Mouse (Mus musculus): ENCODE results near the gene Gm9857.

Gene Gm9857

GRCm38 (mm10) chr3:108925677-108926076 is 14.6 kb downstream of the Gm9857 start:
- ATAC-seq (ENCODE audit: low TSS enrichment), result no peak

- no peak for ATAC-seq (ENCODE audit: low TSS enrichment)
Measured at GRCm38 (mm10) chr3:108921822-108922221, 18.4 kb downstream of the Gm9857 start.

DNA sequence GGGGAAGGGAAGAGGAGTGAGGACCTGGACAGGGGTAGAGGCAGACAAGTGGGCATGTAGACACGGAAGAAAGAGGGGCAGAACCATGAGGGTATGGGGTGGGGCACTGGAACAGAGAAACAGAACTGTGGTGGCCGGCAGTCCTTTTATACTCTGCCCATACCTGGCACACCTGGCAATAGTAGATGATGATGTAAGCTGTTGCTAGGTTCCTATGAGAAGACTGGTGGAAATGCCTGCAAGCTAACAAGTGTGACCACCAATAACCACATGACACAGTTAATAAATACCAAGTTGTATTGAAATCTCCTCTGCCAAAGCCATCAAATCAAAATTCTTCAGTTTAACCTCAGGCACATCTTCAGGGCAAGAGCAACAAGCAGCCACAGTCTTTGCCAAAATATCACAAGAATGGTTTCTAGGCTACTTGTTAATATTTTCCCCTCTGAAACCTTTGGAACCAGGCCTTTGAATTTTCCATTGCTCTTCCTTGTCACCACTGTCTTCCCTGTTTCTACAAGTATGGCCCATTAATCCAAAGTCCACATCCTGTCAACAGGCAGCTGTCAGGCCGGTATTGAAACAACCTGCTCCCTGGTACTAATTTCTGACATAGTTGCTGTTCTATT is 19.7 kb downstream of the Gm9857 start:
- no peak for ATAC-seq (ENCODE audit: low TSS enrichment)

GRCm38 (mm10) chr3:108918852-108919251 is 21.4 kb downstream of the Gm9857 start:
- ATAC-seq (ENCODE audit: low TSS enrichment), result no peak

DNA sequence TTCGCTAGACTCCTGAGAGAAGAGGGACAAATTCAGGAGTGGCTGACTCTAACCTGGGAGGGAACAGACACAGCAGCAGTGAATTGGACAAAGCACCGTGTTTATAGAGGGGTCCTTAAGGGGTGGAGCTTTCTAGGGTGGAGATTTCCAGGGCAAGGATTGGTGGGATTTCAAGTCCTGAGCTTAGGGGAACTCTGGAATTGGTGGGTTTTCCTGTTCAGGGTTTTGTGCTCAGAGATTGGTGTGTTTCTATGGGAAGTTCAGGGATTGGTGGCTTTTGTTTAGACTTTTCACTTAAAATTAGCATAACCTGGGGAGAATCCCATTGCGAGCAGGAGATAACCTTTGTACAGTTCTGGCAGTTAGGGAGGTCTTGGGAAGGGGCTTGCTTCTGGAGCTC is 22.3 kb downstream of the Gm9857 start:
- no peak for ATAC-seq (ENCODE audit: low TSS enrichment)

DNA sequence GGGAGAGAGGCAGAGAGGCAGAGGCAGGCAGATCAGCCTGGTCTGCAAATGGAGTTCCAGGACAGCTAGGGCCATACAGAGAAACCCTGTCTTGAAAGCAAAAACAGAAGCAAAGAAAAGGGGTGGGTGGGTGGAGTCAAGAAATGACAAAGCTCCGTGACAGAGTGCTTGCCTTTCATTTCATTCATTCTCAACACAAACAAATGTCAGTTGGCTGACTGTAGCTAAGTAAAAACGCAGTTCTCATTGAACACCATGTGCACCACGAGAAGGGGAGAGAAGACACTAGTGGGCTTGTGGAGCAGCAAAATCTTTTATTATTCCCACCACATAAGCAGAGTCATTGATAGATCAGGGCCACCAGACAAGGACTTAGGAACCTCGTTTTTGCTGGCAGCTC is 23.4 kb downstream of the Gm9857 start:
- 0 out of 2 replicates have a peak, but pooled peaks have one; percentile 17 for ATAC-seq (ENCODE audit: low TSS enrichment)

DNA sequence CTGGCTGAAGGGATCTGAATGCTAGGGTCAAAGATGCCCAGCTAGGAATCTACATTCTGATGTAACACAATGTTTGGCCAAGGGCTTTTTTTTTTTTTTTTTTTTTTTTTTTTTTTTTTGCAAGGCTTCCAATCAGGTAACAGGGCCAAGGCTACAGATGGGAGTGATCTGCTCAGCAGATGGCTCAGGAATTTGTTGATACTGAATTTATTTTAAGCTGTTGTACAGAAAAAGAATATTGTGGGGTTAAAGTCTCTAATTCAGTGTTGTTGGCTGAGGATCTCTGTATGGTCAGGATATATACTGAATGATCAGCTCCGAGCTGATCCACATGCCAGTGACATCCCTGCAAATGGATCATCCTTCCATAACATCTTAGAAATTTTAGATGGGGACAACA is 24.2 kb downstream of the Gm9857 start:
- peak; percentile 20; the same call in 1 of the 2 replicates for ATAC-seq (ENCODE audit: low TSS enrichment)

DNA sequence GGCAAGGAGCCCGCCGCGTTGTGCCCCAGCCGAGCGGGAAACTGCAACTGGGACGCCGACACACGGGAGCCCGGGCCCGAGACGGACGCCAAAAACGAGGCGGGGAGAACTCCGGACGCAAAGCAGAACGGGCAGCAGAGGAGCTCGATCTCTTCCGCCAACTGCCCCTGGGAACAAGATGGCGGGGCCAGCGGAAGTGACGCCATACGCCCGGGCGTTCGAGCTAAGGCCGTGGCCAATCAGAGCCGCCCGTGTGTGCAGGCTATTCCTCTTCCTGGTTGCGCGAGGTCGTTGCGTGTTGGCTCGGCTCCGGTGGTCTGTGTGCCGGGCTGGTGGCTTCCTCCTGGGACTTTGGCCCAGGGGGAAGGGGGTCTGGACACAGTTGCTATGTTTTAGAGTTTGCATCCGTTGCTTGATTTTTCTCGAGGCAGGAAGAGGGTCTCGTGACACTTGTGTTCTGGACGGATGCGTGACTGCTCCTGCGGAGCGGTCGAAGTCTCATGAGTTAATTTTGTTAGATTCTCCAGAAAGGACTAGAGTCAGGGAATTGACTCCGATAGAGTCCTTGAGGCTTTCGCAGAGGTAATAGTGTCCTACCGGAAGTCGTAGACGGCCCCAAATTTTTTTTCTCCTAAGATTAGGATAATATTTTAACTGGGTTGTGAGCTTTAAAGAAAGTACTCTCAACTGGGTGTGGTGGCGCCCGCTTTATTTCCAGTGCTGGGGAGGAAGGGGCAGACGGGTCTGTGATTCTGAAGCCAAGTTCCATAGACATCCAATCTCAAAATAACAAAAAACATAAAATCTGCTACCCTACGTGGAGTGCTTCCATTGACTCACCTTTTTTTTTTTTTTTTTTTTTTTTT is 28.5 kb downstream of the Gm9857 start, which contains the start of gene Prpf38b:
Gene Prpf38b, minus strand, starts transcription at position 180 of the 866 bp plus-strand sequence.
- peak; percentile 99 for ATAC-seq (ENCODE audit: low TSS enrichment)

DNA sequence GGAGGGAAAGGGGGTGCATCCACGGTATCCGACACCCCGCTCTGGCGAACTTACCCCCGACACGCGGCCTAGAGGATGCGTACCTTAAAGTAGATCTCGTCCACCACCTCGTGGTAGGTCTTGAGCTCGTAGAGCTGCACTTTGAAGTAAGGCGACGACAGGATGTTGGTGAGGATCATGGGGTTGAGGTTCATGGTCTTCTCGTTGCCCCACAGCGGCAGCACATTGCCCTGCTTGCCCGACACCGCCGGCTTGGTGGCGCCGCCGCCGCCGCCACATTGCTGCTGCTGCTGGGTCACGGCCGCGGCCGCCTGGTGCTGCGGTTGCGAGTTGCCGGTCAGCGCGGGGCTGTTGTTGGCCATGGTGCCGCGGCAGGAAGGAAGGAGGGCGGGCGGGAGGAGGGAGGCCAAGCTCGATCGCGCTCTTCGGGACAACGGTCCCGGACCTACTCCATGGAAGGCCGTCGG is 29.1 kb downstream of the Gm9857 start:
- peak; percentile 68 for ATAC-seq (ENCODE audit: low TSS enrichment)

DNA sequence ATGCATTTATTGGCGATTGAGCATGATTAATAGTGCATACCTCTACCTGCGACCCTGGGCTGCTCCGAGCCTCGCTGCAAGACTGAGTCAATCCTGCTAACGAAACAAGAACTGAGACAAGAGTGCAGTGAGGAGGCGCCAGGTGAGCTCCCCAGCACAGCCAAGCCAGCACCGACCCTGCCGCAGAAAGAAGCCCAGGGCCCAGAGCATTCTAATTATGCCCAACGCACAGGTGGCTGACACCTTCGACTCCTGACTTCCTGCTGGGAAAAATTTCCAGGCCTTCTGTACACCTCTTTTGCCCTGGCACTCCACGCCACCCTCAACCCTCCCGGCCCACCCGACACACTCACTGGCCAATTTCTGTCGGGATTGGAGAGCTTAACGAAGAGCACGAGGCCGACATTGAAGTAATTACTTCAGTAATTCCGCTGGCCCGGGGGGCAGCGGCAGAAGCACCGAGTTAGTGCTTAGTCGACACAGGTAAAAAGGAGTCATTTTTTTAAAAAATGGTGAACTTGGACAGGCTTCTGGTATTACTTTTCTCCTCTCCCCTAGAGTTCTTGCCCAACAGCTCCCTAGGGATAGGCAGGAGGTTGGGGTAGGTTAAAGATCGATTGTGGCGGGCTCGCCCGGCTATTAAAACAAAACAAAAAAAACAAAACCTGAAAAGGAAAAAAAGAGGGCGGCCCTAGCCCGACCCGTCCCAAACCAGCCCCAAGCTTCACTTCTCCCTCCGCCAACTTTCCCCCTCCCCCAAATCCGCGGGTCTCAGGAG is 29.8 kb downstream of the Gm9857 start:
- no peak for ATAC-seq (ENCODE audit: low TSS enrichment)

- no peak for ATAC-seq (ENCODE audit: low TSS enrichment)
Measured at GRCm38 (mm10) chr3:108902934-108903333, 37.3 kb downstream of the Gm9857 start.

DNA sequence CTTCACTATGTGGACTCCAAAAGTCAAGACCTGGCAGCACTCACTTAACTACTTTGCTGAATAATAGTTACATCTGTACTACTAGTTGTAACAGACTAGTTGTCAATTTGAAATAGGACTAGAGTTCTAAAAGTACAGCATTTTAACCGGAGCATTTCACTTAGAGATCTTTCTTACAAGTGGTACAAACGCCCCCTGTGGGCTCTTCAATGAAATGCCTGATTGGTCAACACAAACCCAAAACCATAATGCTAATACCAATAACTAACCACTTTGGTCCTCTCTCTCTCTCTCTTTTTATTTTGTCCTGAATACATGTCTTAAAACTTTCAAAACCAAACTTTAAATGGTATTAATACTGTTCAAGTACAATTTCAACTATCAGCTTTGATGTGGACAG is 38.2 kb downstream of the Gm9857 start:
- ATAC-seq (ENCODE audit: low TSS enrichment), result peak; percentile 46; the same call in 1 of the 2 replicates

- ATAC-seq (ENCODE audit: low TSS enrichment), result no peak
Measured at GRCm38 (mm10) chr3:108900681-108901080, 39.6 kb downstream of the Gm9857 start.

DNA sequence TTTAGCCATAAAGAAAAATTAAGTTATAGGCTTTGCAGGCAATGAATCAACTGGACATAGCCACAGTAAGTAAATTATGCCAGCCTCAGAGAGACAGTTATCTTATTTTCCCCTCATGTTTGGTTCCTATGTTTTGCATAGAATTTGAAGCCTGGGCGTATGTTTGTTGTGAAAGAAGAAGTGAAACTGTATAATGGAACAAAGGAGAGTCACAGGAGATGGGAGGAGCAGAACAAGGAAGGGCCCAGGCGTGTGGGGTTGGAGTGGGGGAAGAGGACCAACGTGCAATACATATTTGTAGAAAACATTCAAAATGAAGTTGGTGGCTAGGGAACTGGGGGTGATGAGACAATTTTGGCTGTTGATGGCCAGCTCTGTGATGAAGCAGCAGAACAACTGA is 40.1 kb downstream of the Gm9857 start:
- no peak; the same call in 1 of the 2 replicates for ATAC-seq (ENCODE audit: low TSS enrichment)

DNA sequence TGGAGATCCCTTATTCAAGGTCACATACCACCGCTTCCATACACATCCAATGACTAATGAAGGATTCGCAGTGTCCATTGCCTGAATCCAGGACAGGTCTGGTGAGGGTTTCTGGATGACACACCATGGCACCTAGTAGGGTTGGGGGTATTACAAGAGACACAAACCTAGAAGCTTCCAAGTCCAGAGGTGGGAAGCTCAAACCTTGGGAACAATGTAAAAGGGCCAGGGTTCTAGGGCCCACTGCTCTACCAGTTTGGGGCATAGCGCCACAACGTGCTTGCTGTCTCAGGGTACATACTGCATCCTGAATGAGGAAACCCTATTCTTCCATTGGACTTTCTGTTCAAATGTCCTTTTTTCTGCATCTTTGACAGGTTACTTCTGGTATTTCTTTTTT is 41.6 kb downstream of the Gm9857 start:
- no peak for ATAC-seq (ENCODE audit: low TSS enrichment)

- ATAC-seq (ENCODE audit: low TSS enrichment), result no peak
Measured at GRCm38 (mm10) chr3:108892914-108893313, 47.3 kb downstream of the Gm9857 start.

- ATAC-seq (ENCODE audit: low TSS enrichment), result no peak
Measured at GRCm38 (mm10) chr3:108892080-108892479, 48.2 kb downstream of the Gm9857 start.
